Mouse (Mus musculus): ENCODE measurements around the gene Gstm5. TPM values are rescaled to one million over a fixed set of nuclear protein-coding genes. Genes with fewer than 3 reads are reported as not detected.

Gene Gstm5
- polyA plus RNA-seq, 1 experiment: 11.3 TPM

GRCm38 (mm10) chr3:107920348-107920747 lies 24.7 kb downstream of the Gstm5 start:
- 58% methylated on average over 5 of the region's 5 CpGs for WGBS
- H3K27ac ChIP-seq (ENCODE audit: insufficient read depth, low read depth, low read length): peak overlapping the region; percentile 81
- TF ChIP-seq CTCF (IDR thresholded peaks at IDR 0.05; ENCODE audit: extremely low read depth, insufficient read length, insufficient replicate concordance, low read depth, low read length) (no peak), POLR2A (IDR thresholded peaks at IDR 0.05; ENCODE audit: low read depth, low read length) (no peak)
- peaks cover 11% of the 10 kb centered on the region; the same call in 1 of the 2 replicates for H3K4me1 ChIP-seq (ENCODE audit: control insufficient read depth, insufficient read depth, insufficient read length, low read length)
- H3K36me3 ChIP-seq (ENCODE audit: control insufficient read depth, insufficient read depth, low read length): no peaks in the 10 kb centered on the region
- H3K4me3 ChIP-seq (ENCODE audit: low read depth, low read length): no peak overlapping the region
- no peaks in the 10 kb centered on the region for H3K27me3 ChIP-seq (ENCODE audit: control insufficient read depth, insufficient read depth, low read length)

GRCm38 (mm10) chr3:107925335-107925734 lies 29.7 kb downstream of the Gstm5 start:
- no peak overlapping the region for H3K27ac ChIP-seq (ENCODE audit: insufficient read depth, low read depth, low read length)
- TF ChIP-seq CTCF (IDR thresholded peaks at IDR 0.05; ENCODE audit: extremely low read depth, insufficient read length, insufficient replicate concordance, low read depth, low read length) (no peak), POLR2A (IDR thresholded peaks at IDR 0.05; ENCODE audit: low read depth, low read length) (no peak)
- no peaks in the 10 kb centered on the region for H3K27me3 ChIP-seq (ENCODE audit: control insufficient read depth, insufficient read depth, low read length)
- H3K36me3 ChIP-seq (ENCODE audit: control insufficient read depth, insufficient read depth, low read length): no peaks in the 10 kb centered on the region
- H3K4me1 ChIP-seq (ENCODE audit: control insufficient read depth, insufficient read depth, insufficient read length, low read length): peaks cover 9% of the 10 kb centered on the region; the same call in 1 of the 2 replicates
- H3K4me3 ChIP-seq (ENCODE audit: low read depth, low read length): no peak overlapping the region
- WGBS: 90% methylated on average over 3 of the region's 3 CpGs

- H3K4me3 ChIP-seq (ENCODE audit: low read depth, low read length): no peak overlapping the region
- H3K27ac ChIP-seq (ENCODE audit: insufficient read depth, low read depth, low read length): no peak overlapping the region
- 92% methylated on average over 3 of the region's 3 CpGs for WGBS
- no peaks in the 10 kb centered on the region for H3K36me3 ChIP-seq (ENCODE audit: control insufficient read depth, insufficient read depth, low read length)
- peaks cover 4% of the 10 kb centered on the region; the same call in 1 of the 2 replicates for H3K4me1 ChIP-seq (ENCODE audit: control insufficient read depth, insufficient read depth, insufficient read length, low read length)
- TF ChIP-seq POLR2A (IDR thresholded peaks at IDR 0.05; ENCODE audit: low read depth, low read length) (no peak), CTCF (IDR thresholded peaks at IDR 0.05; ENCODE audit: extremely low read depth, insufficient read length, insufficient replicate concordance, low read depth, low read length) (no peak)
- H3K27me3 ChIP-seq (ENCODE audit: control insufficient read depth, insufficient read depth, low read length): no peaks in the 10 kb centered on the region
Observed at GRCm38 (mm10) chr3:107927841-107928240, 32.2 kb downstream of the Gstm5 start.

- H3K27me3 ChIP-seq (ENCODE audit: control insufficient read depth, insufficient read depth, low read length): no peaks in the 10 kb centered on the region
- peaks cover 4% of the 10 kb centered on the region; the same call in 1 of the 2 replicates for H3K4me1 ChIP-seq (ENCODE audit: control insufficient read depth, insufficient read depth, insufficient read length, low read length)
- TF ChIP-seq POLR2A (IDR thresholded peaks at IDR 0.05; ENCODE audit: low read depth, low read length): no peak
- no peak for TF ChIP-seq CTCF (IDR thresholded peaks at IDR 0.05; ENCODE audit: extremely low read depth, insufficient read length, insufficient replicate concordance, low read depth, low read length)
- no peak overlapping the region for H3K27ac ChIP-seq (ENCODE audit: insufficient read depth, low read depth, low read length)
- no peak overlapping the region for H3K4me3 ChIP-seq (ENCODE audit: low read depth, low read length)
- no peaks in the 10 kb centered on the region for H3K36me3 ChIP-seq (ENCODE audit: control insufficient read depth, insufficient read depth, low read length)
- 83% methylated on average over 11 of the region's 11 CpGs for WGBS
Observed at GRCm38 (mm10) chr3:107928691-107929090, 33.1 kb downstream of the Gstm5 start.

- no peak for TF ChIP-seq POLR2A (IDR thresholded peaks at IDR 0.05; ENCODE audit: low read depth, low read length)
- no peak for TF ChIP-seq CTCF (IDR thresholded peaks at IDR 0.05; ENCODE audit: extremely low read depth, insufficient read length, insufficient replicate concordance, low read depth, low read length)
- Histone ChIP-seq H3K36me3 (ENCODE audit: control insufficient read depth, insufficient read depth, low read length) (no peaks in the 10 kb centered on the region), H3K27me3 (ENCODE audit: control insufficient read depth, insufficient read depth, low read length) (no peaks in the 10 kb centered on the region), H3K4me3 (ENCODE audit: low read depth, low read length) (no peak overlapping the region), H3K27ac (ENCODE audit: insufficient read depth, low read depth, low read length) (no peak overlapping the region), H3K4me1 (ENCODE audit: control insufficient read depth, insufficient read depth, insufficient read length, low read length) (peaks cover 4% of the 10 kb centered on the region; the same call in 1 of the 2 replicates)
- WGBS: 83% methylated on average over 4 of the region's 4 CpGs
Observed at GRCm38 (mm10) chr3:107929243-107929642, 33.6 kb downstream of the Gstm5 start.

- WGBS: 81% methylated on average over 4 of the region's 4 CpGs
- Histone ChIP-seq H3K27me3 (ENCODE audit: control insufficient read depth, insufficient read depth, low read length) (no peaks in the 10 kb centered on the region), H3K36me3 (ENCODE audit: control insufficient read depth, insufficient read depth, low read length) (no peaks in the 10 kb centered on the region), H3K27ac (ENCODE audit: insufficient read depth, low read depth, low read length) (no peak overlapping the region), H3K4me3 (ENCODE audit: low read depth, low read length) (no peak overlapping the region), H3K4me1 (ENCODE audit: control insufficient read depth, insufficient read depth, insufficient read length, low read length) (peaks cover 4% of the 10 kb centered on the region; the same call in 1 of the 2 replicates)
- no peak for TF ChIP-seq CTCF (IDR thresholded peaks at IDR 0.05; ENCODE audit: extremely low read depth, insufficient read length, insufficient replicate concordance, low read depth, low read length)
- no peak for TF ChIP-seq POLR2A (IDR thresholded peaks at IDR 0.05; ENCODE audit: low read depth, low read length)
Observed at GRCm38 (mm10) chr3:107929731-107930130, 34.1 kb downstream of the Gstm5 start.

- 42% methylated on average over 2 of the region's 2 CpGs for WGBS
- no peak for TF ChIP-seq POLR2A (IDR thresholded peaks at IDR 0.05; ENCODE audit: low read depth, low read length)
- TF ChIP-seq CTCF (IDR thresholded peaks at IDR 0.05; ENCODE audit: extremely low read depth, insufficient read length, insufficient replicate concordance, low read depth, low read length): no peak
- Histone ChIP-seq H3K27ac (ENCODE audit: insufficient read depth, low read depth, low read length) (peak overlapping the region; percentile 29; the same call in 1 of the 2 replicates), H3K36me3 (ENCODE audit: control insufficient read depth, insufficient read depth, low read length) (no peaks in the 10 kb centered on the region), H3K4me1 (ENCODE audit: control insufficient read depth, insufficient read depth, insufficient read length, low read length) (peaks cover 4% of the 10 kb centered on the region; the same call in 1 of the 2 replicates), H3K27me3 (ENCODE audit: control insufficient read depth, insufficient read depth, low read length) (no peaks in the 10 kb centered on the region), H3K4me3 (ENCODE audit: low read depth, low read length) (peak overlapping the region; percentile 43)
Observed at GRCm38 (mm10) chr3:107931134-107931533, 35.5 kb downstream of the Gstm5 start.

All from small intestine, adult 2 months (tissue).